Mouse (Mus musculus): ENCODE data around the gene Nf1. TPM values are rescaled to one million over a fixed set of nuclear protein-coding genes. Genes with fewer than 3 reads are reported as not detected.

Nf1 gene
- polyA plus RNA-seq, 1 experiment from 2014 or later: 8.2 TPM

GRCm38 (mm10) chr11:79426571-79426970 is 87.1 kb downstream of the Nf1 start:
- DNase-seq (ENCODE audit: low spot score): no peak
- Histone ChIP-seq H3K36me3 (ENCODE audit: insufficient read depth, low read length) (no peaks in the 10 kb centered on the region), H3K4me3 (replicated peaks; ENCODE audit: low read depth, low read length) (no peak overlapping the region), H3K27me3 (ENCODE audit: insufficient read depth, low read length) (no peaks in the 10 kb centered on the region), H3K4me1 (replicated peaks; ENCODE audit: insufficient read depth, low read length) (no peaks in the 10 kb centered on the region), H3K9me3 (replicated peaks; ENCODE audit: low read length) (no peaks in the 10 kb centered on the region), H3K9ac (ENCODE audit: low read depth, low read length) (no peak overlapping the region), H3K4me2 (ENCODE audit: low read length) (no peak overlapping the region), H3K27ac (no peak overlapping the region)
- no peak for TF ChIP-seq CTCF (IDR thresholded peaks at IDR 0.05; ENCODE audit: low read depth)
- ATAC-seq (replicated peaks; ENCODE audit: low FRiP score, low read depth): no peak
- 75% methylated on average over 4 of the region's 4 CpGs for WGBS

GRCm38 (mm10) chr11:79427638-79428037 is 88.1 kb downstream of the Nf1 start:
- no peak overlapping the region for H3K9ac ChIP-seq (ENCODE audit: low read depth, low read length)
- WGBS: 4% methylated on average over 2 of the region's 2 CpGs
- no peak for ATAC-seq (replicated peaks; ENCODE audit: low FRiP score, low read depth)
- peak; percentile 88 for DNase-seq (ENCODE audit: low spot score)
- no peaks in the 10 kb centered on the region for H3K4me1 ChIP-seq (replicated peaks; ENCODE audit: insufficient read depth, low read length)
- no peak overlapping the region for H3K27ac ChIP-seq
- no peaks in the 10 kb centered on the region for H3K27me3 ChIP-seq (ENCODE audit: insufficient read depth, low read length)
- no peak overlapping the region for H3K4me3 ChIP-seq (replicated peaks; ENCODE audit: low read depth, low read length)
- peak; percentile 75 for TF ChIP-seq CTCF (IDR thresholded peaks at IDR 0.05; ENCODE audit: low read depth)
- H3K36me3 ChIP-seq (ENCODE audit: insufficient read depth, low read length): no peaks in the 10 kb centered on the region
- H3K4me2 ChIP-seq (ENCODE audit: low read length): no peak overlapping the region
- no peaks in the 10 kb centered on the region for H3K9me3 ChIP-seq (replicated peaks; ENCODE audit: low read length)

- ATAC-seq (replicated peaks; ENCODE audit: low FRiP score, low read depth) (no peak), DNase-seq (ENCODE audit: low spot score) (no peak)
- Histone ChIP-seq H3K36me3 (ENCODE audit: insufficient read depth, low read length) (0 out of 2 replicates have a peak, but pooled peaks cover 8% of the 10 kb centered on the region), H3K9ac (ENCODE audit: low read depth, low read length) (no peak overlapping the region), H3K4me2 (ENCODE audit: low read length) (no peak overlapping the region), H3K27ac (no peak overlapping the region), H3K27me3 (ENCODE audit: insufficient read depth, low read length) (no peaks in the 10 kb centered on the region), H3K4me1 (replicated peaks; ENCODE audit: insufficient read depth, low read length) (no peaks in the 10 kb centered on the region), H3K4me3 (replicated peaks; ENCODE audit: low read depth, low read length) (no peak overlapping the region), H3K9me3 (replicated peaks; ENCODE audit: low read length) (no peaks in the 10 kb centered on the region)
- 0 out of 2 replicates have a peak, but pooled peaks have one; percentile 18 for TF ChIP-seq CTCF (IDR thresholded peaks at IDR 0.05; ENCODE audit: low read depth)
- 91% methylated on average over 4 of the region's 4 CpGs for WGBS
Measured at GRCm38 (mm10) chr11:79435252-79435651, 95.8 kb downstream of the Nf1 start.

- no peak for ATAC-seq (replicated peaks; ENCODE audit: low FRiP score, low read depth)
- peaks cover 42% of the 10 kb centered on the region for H3K36me3 ChIP-seq (ENCODE audit: insufficient read depth, low read length)
Measured at GRCm38 (mm10) chr11:79448361-79448760, 108.9 kb downstream of the Nf1 start.

GRCm38 (mm10) chr11:79452966-79453365 is 113.5 kb downstream of the Nf1 start:
- no peak overlapping the region for H3K4me2 ChIP-seq (ENCODE audit: low read length)
- 0 out of 2 replicates have a peak, but pooled peaks have one; percentile 43 for ATAC-seq (replicated peaks; ENCODE audit: low FRiP score, low read depth)
- peak; percentile 78 for DNase-seq (ENCODE audit: low spot score)
- H3K36me3 ChIP-seq (ENCODE audit: insufficient read depth, low read length): peaks cover 26% of the 10 kb centered on the region
- TF ChIP-seq CTCF (IDR thresholded peaks at IDR 0.05; ENCODE audit: low read depth): no peak
- H3K9me3 ChIP-seq (replicated peaks; ENCODE audit: low read length): no peaks in the 10 kb centered on the region
- H3K27me3 ChIP-seq (ENCODE audit: insufficient read depth, low read length): no peaks in the 10 kb centered on the region
- peak overlapping the region; percentile 1; the same call in 1 of the 2 replicates for H3K27ac ChIP-seq
- H3K9ac ChIP-seq (ENCODE audit: low read depth, low read length): no peak overlapping the region
- no peak overlapping the region for H3K4me3 ChIP-seq (replicated peaks; ENCODE audit: low read depth, low read length)
- H3K4me1 ChIP-seq (replicated peaks; ENCODE audit: insufficient read depth, low read length): no peaks in the 10 kb centered on the region

More at GRCm38 (mm10) chr11:79448361-79448760, 108.9 kb downstream of the Nf1 start:
- H3K4me2 ChIP-seq (ENCODE audit: low read length): no peak overlapping the region
- no peaks in the 10 kb centered on the region for H3K4me1 ChIP-seq (replicated peaks; ENCODE audit: insufficient read depth, low read length)
- H3K9ac ChIP-seq (ENCODE audit: low read depth, low read length): no peak overlapping the region
- no peak overlapping the region for H3K4me3 ChIP-seq (replicated peaks; ENCODE audit: low read depth, low read length)
- TF ChIP-seq CTCF (IDR thresholded peaks at IDR 0.05; ENCODE audit: low read depth): no peak
- no peaks in the 10 kb centered on the region for H3K9me3 ChIP-seq (replicated peaks; ENCODE audit: low read length)
- no peaks in the 10 kb centered on the region for H3K27me3 ChIP-seq (ENCODE audit: insufficient read depth, low read length)
- DNase-seq (ENCODE audit: low spot score): no peak
- H3K27ac ChIP-seq: no peak overlapping the region

GRCm38 (mm10) chr11:79457928-79458327 is 118.4 kb downstream of the Nf1 start:
- no peak for DNase-seq (ENCODE audit: low spot score)
- Histone ChIP-seq H3K4me3 (replicated peaks; ENCODE audit: low read depth, low read length) (no peak overlapping the region), H3K36me3 (ENCODE audit: insufficient read depth, low read length) (peaks cover 23% of the 10 kb centered on the region; the same call in 1 of the 2 replicates), H3K9me3 (replicated peaks; ENCODE audit: low read length) (no peaks in the 10 kb centered on the region), H3K27me3 (ENCODE audit: insufficient read depth, low read length) (no peaks in the 10 kb centered on the region), H3K4me2 (ENCODE audit: low read length) (no peak overlapping the region), H3K4me1 (replicated peaks; ENCODE audit: insufficient read depth, low read length) (no peaks in the 10 kb centered on the region), H3K27ac (no peak overlapping the region), H3K9ac (ENCODE audit: low read depth, low read length) (no peak overlapping the region)
- WGBS: 86% methylated on average over 3 of the region's 3 CpGs
- TF ChIP-seq CTCF (IDR thresholded peaks at IDR 0.05; ENCODE audit: low read depth): no peak
- no peak for ATAC-seq (replicated peaks; ENCODE audit: low FRiP score, low read depth)

- Histone ChIP-seq H3K27ac (no peak overlapping the region), H3K27me3 (ENCODE audit: insufficient read depth, low read length) (no peaks in the 10 kb centered on the region), H3K4me1 (replicated peaks; ENCODE audit: insufficient read depth, low read length) (no peaks in the 10 kb centered on the region), H3K4me3 (replicated peaks; ENCODE audit: low read depth, low read length) (no peak overlapping the region), H3K9ac (ENCODE audit: low read depth, low read length) (no peak overlapping the region), H3K9me3 (replicated peaks; ENCODE audit: low read length) (no peaks in the 10 kb centered on the region), H3K36me3 (ENCODE audit: insufficient read depth, low read length) (peaks cover 18% of the 10 kb centered on the region; the same call in 1 of the 2 replicates), H3K4me2 (ENCODE audit: low read length) (no peak overlapping the region)
- no peak for TF ChIP-seq CTCF (IDR thresholded peaks at IDR 0.05; ENCODE audit: low read depth)
- DNase-seq (ENCODE audit: low spot score) (no peak), ATAC-seq (replicated peaks; ENCODE audit: low FRiP score, low read depth) (no peak)
- 90% methylated on average over 4 of the region's 4 CpGs for WGBS
Measured at GRCm38 (mm10) chr11:79459846-79460245, 120.4 kb downstream of the Nf1 start.

Data from kidney, postnatal 0 days (tissue).